Mouse (Mus musculus): ENCODE results near the gene Cpb2. TPM values are rescaled to one million over a fixed set of nuclear protein-coding genes. Genes with fewer than 3 reads are reported as not detected.

Gene Cpb2
- polyA plus RNA-seq (2015; fragmentation: Nextera tagmentation; extraction: Ambion mirVana), result 0.16 and 0.73 TPM in 2 replicates

DNA sequence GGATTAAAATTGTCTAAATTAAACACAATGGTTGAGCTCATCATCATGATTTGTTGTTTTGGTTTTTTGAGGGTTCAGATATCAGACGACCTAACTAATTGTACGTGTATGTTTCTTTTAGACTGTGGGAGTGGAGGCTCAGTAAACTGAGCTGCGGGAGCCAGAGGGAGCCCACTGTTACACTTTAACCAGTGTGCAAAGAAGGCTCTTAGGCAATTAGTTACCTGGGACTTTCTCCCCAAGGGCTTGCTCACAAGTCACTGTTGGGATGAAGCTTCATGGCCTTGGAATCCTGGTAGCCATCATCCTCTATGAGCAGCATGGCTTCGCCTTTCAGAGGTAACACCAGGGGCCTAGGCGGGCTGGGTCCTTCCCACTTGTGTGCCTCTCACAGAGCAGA lies at the start of gene Cpb2:
Gene Cpb2 (plus strand): TSS at position 201 of the 400 bp plus-strand sequence.

DNA sequence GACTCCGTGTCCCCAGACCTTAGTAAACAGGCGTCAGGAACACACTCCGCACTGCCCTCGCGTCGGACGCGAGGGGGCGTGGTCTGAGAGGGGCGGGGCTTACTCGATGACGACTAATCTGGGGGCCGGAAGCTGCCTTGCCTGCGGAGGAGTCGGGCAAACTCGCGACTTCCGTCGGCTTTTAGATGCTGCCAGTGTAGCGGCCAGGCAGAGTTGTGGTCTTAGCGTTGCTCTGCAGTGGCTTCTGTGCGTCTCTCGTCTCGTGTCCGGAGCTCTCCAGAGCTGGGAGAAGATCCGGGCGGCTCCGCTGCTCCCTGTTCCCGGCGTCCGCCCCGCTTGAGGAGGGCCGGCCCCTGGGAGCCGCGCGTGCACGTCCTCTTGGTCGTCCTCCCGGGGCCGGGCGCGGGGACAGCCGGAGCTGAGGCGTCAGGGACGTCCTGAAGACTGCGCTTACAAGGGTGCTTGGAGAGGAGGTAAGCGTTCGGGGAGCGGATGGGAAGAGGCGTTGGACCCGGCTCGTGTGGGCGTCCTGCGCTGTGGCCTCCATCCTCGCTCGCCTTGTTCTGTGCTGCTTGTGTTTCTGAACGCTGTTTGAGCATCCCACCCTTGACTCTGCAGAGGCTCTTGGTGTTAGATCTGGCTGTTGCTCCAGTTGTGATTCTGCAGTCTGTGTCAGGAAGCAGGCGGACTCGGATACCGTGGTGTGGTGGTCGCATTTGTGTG lies 42.3 kb downstream of the Cpb2 start, which contains the start of gene Zc3h13:
Gene Zc3h13 (plus strand): TSS at position 181 of the 723 bp plus-strand sequence.

Small RNAs within 50 kb of the gene (microRNA-seq; reads per million reads assigned to microRNA genes)
- gene Gm44482, result not detected

Other genes starting within 250 kb of the Cpb2 start
- 0.44 and 0.69 TPM in 2 replicates for gene Rubcnl, start 226.3 kb upstream of the Cpb2 start, polyA plus RNA-seq (2015; fragmentation: Nextera tagmentation; extraction: Ambion mirVana)
- not detected in 2 replicates for gene Lrrc63, start 111.4 kb upstream of the Cpb2 start, polyA plus RNA-seq (2015; fragmentation: Nextera tagmentation; extraction: Ambion mirVana)
- gene Lcp1, start 111.2 kb upstream of the Cpb2 start, polyA plus RNA-seq (2015; fragmentation: Nextera tagmentation; extraction: Ambion mirVana), result 21.4 and 33.0 TPM in 2 replicates
- 19.5 and 20.6 TPM in 2 replicates for gene Zc3h13, start 42.1 kb downstream of the Cpb2 start, polyA plus RNA-seq (2015; fragmentation: Nextera tagmentation; extraction: Ambion mirVana)
- gene Siah3, start 213.7 kb downstream of the Cpb2 start, polyA plus RNA-seq (2015; fragmentation: Nextera tagmentation; extraction: Ambion mirVana), result not detected in 2 replicates

Data from urinary bladder, postnatal 0 days (tissue).